Mouse (Mus musculus): ENCODE data around the gene Lin28b. TPM values are rescaled to one million over a fixed set of nuclear protein-coding genes. Genes with fewer than 3 reads are reported as not detected.
A peak's percentile ranks its signal among the peaks of the same experiment; 100 is the strongest.

Gene Lin28b
- 6.2 and 7.0 TPM in 2 replicates for polyA plus RNA-seq (2015; fragmentation: Nextera tagmentation; extraction: Ambion mirVana)

GRCm38 (mm10) chr10:45485761-45486602 lies at the start of gene Lin28b:
TSS of gene Lin28b (minus strand) at chr10:45486395.
- Histone ChIP-seq H3K9ac (ENCODE audit: low read depth, low read length) (peak within 1 kb of the TSS; percentile 88), H3K9me3 (ENCODE audit: control insufficient read depth, low read length) (no peaks in the 10 kb centered on the region), H3K27ac (ENCODE audit: low read depth, low read length) (peak within 1 kb of the TSS; percentile 97), H3K4me2 (ENCODE audit: low read length) (peak within 1 kb of the TSS; percentile 85), H3K4me1 (ENCODE audit: control insufficient read depth, insufficient read depth, low read depth, low read length) (no peaks in the 10 kb centered on the region; the same call in 1 of the 2 replicates), H3K27me3 (replicated peaks; ENCODE audit: control insufficient read depth, insufficient read depth, low read length) (no peaks in the 10 kb centered on the region; the same call in 1 of the 2 replicates), H3K36me3 (ENCODE audit: control insufficient read depth, insufficient read depth, low read length) (no peaks in the 10 kb centered on the region), H3K4me3 (ENCODE audit: low read length) (peak within 1 kb of the TSS; percentile 81)
- under 1% methylated on average over 84 of the region's 139 CpGs for WGBS
- peak; percentile 97 for ATAC-seq

GRCm38 (mm10) chr10:45511764-45512163 lies 25.6 kb upstream of the Lin28b start:
- Histone ChIP-seq H3K27me3 (replicated peaks; ENCODE audit: control insufficient read depth, insufficient read depth, low read length) (no peaks in the 10 kb centered on the region), H3K4me3 (ENCODE audit: low read length) (no peak overlapping the region), H3K27ac (ENCODE audit: low read depth, low read length) (no peak overlapping the region), H3K4me2 (ENCODE audit: low read length) (no peak overlapping the region), H3K9ac (ENCODE audit: low read depth, low read length) (no peak overlapping the region), H3K4me1 (ENCODE audit: control insufficient read depth, insufficient read depth, low read depth, low read length) (no peaks in the 10 kb centered on the region), H3K9me3 (ENCODE audit: control insufficient read depth, low read length) (no peaks in the 10 kb centered on the region), H3K36me3 (ENCODE audit: control insufficient read depth, insufficient read depth, low read length) (no peaks in the 10 kb centered on the region)
- 68% methylated on average over 2 of the region's 2 CpGs for WGBS
- ATAC-seq, result no peak

DNA sequence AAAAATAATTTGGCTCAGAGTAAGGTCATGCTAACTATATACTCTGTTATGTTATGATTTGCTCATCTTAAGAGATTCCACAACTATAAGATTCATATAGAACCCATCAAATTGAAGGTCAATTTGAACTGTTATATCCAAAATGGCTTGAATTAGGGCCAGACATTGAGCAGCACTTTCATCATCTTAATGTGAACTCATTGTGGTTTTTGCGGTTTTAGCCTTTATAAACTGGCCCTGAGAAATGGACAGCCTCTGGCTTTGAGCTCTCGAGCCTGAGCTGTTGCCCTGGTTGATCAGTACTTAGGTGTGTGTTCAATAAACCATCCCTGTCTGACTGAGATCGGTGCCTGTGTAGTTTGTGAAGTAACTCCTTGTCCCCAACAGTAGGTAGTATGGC lies 24.5 kb upstream of the Lin28b start:
- Histone ChIP-seq H3K27me3 (replicated peaks; ENCODE audit: control insufficient read depth, insufficient read depth, low read length) (no peaks in the 10 kb centered on the region), H3K9ac (ENCODE audit: low read depth, low read length) (no peak overlapping the region), H3K4me3 (ENCODE audit: low read length) (no peak overlapping the region), H3K27ac (ENCODE audit: low read depth, low read length) (no peak overlapping the region), H3K9me3 (ENCODE audit: control insufficient read depth, low read length) (no peaks in the 10 kb centered on the region), H3K4me2 (ENCODE audit: low read length) (no peak overlapping the region), H3K36me3 (ENCODE audit: control insufficient read depth, insufficient read depth, low read length) (no peaks in the 10 kb centered on the region), H3K4me1 (ENCODE audit: control insufficient read depth, insufficient read depth, low read depth, low read length) (no peaks in the 10 kb centered on the region)
- ATAC-seq, result no peak
- WGBS, result 91% methylated on average over 3 of the region's 3 CpGs

GRCm38 (mm10) chr10:45500259-45500658 lies 14.1 kb upstream of the Lin28b start:
- no peaks in the 10 kb centered on the region for H3K36me3 ChIP-seq (ENCODE audit: control insufficient read depth, insufficient read depth, low read length)
- H3K9ac ChIP-seq (ENCODE audit: low read depth, low read length), result no peak overlapping the region
- no peaks in the 10 kb centered on the region for H3K9me3 ChIP-seq (ENCODE audit: control insufficient read depth, low read length)
- no peak for ATAC-seq
- no peaks in the 10 kb centered on the region for H3K4me1 ChIP-seq (ENCODE audit: control insufficient read depth, insufficient read depth, low read depth, low read length)
- H3K27me3 ChIP-seq (replicated peaks; ENCODE audit: control insufficient read depth, insufficient read depth, low read length), result no peaks in the 10 kb centered on the region
- 88% methylated on average over 1 of the region's 1 CpGs for whole genome bisulfite sequencing
- no peak overlapping the region for H3K27ac ChIP-seq (ENCODE audit: low read depth, low read length)
- no peak overlapping the region for H3K4me2 ChIP-seq (ENCODE audit: low read length)
- H3K4me3 ChIP-seq (ENCODE audit: low read length), result no peak overlapping the region

DNA sequence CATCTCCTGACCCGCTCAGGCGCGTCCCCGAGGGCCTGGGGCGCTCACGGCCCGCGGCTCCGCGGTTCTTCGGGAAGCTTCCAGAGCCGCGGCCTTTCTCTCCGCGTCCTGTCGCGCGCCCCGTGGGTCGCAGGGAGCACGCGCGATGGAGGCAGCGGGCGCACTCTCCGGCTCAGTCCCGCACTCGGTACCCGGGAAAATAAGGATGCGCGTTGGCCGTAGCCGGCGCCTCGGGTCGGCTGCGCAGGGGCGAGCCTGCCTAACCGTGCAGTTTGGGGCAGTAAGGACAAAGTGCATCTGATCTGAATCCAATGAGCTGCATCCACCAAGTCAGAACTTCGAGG lies 380 bp upstream of the Lin28b start:
- H3K9ac ChIP-seq (ENCODE audit: low read depth, low read length), result peak overlapping the region; percentile 88
- peak overlapping the region; percentile 85 for H3K4me2 ChIP-seq (ENCODE audit: low read length)
- H3K9me3 ChIP-seq (ENCODE audit: control insufficient read depth, low read length), result no peaks in the 10 kb centered on the region
- under 1% methylated on average over 22 of the region's 40 CpGs for WGBS
- H3K36me3 ChIP-seq (ENCODE audit: control insufficient read depth, insufficient read depth, low read length), result no peaks in the 10 kb centered on the region
- no peaks in the 10 kb centered on the region; the same call in 1 of the 2 replicates for H3K4me1 ChIP-seq (ENCODE audit: control insufficient read depth, insufficient read depth, low read depth, low read length)
- peak overlapping the region; percentile 97 for H3K27ac ChIP-seq (ENCODE audit: low read depth, low read length)
- H3K27me3 ChIP-seq (replicated peaks; ENCODE audit: control insufficient read depth, insufficient read depth, low read length), result no peaks in the 10 kb centered on the region; the same call in 1 of the 2 replicates
- ATAC-seq, result no peak; the same call in 1 of the 2 replicates
- H3K4me3 ChIP-seq (ENCODE audit: low read length), result peak overlapping the region; percentile 81

GRCm38 (mm10) chr10:45485226-45485760 lies 902 bp downstream of the Lin28b start:
- Histone ChIP-seq H3K27me3 (replicated peaks; ENCODE audit: control insufficient read depth, insufficient read depth, low read length) (no peaks in the 10 kb centered on the region; the same call in 1 of the 2 replicates), H3K4me3 (ENCODE audit: low read length) (peak overlapping the region; percentile 81), H3K4me2 (ENCODE audit: low read length) (peak overlapping the region; percentile 85), H3K9me3 (ENCODE audit: control insufficient read depth, low read length) (no peaks in the 10 kb centered on the region), H3K27ac (ENCODE audit: low read depth, low read length) (peak overlapping the region; percentile 97), H3K4me1 (ENCODE audit: control insufficient read depth, insufficient read depth, low read depth, low read length) (no peaks in the 10 kb centered on the region; the same call in 1 of the 2 replicates), H3K36me3 (ENCODE audit: control insufficient read depth, insufficient read depth, low read length) (no peaks in the 10 kb centered on the region), H3K9ac (ENCODE audit: low read depth, low read length) (peak overlapping the region; percentile 88)
- under 1% methylated on average over 32 of the region's 32 CpGs for WGBS
- no peak for ATAC-seq

- no peak for ATAC-seq
- WGBS, result 67% methylated on average over 2 of the region's 2 CpGs
- no peak overlapping the region for H3K4me3 ChIP-seq (ENCODE audit: low read length)
- no peak overlapping the region for H3K4me2 ChIP-seq (ENCODE audit: low read length)
- H3K27me3 ChIP-seq (replicated peaks; ENCODE audit: control insufficient read depth, insufficient read depth, low read length), result no peaks in the 10 kb centered on the region
- no peaks in the 10 kb centered on the region for H3K9me3 ChIP-seq (ENCODE audit: control insufficient read depth, low read length)
- H3K36me3 ChIP-seq (ENCODE audit: control insufficient read depth, insufficient read depth, low read length), result no peaks in the 10 kb centered on the region
- no peak overlapping the region for H3K9ac ChIP-seq (ENCODE audit: low read depth, low read length)
- no peaks in the 10 kb centered on the region; the same call in 1 of the 2 replicates for H3K4me1 ChIP-seq (ENCODE audit: control insufficient read depth, insufficient read depth, low read depth, low read length)
- H3K27ac ChIP-seq (ENCODE audit: low read depth, low read length), result no peak overlapping the region
Measured at GRCm38 (mm10) chr10:45483210-45483609, 3.0 kb downstream of the Lin28b start.

DNA sequence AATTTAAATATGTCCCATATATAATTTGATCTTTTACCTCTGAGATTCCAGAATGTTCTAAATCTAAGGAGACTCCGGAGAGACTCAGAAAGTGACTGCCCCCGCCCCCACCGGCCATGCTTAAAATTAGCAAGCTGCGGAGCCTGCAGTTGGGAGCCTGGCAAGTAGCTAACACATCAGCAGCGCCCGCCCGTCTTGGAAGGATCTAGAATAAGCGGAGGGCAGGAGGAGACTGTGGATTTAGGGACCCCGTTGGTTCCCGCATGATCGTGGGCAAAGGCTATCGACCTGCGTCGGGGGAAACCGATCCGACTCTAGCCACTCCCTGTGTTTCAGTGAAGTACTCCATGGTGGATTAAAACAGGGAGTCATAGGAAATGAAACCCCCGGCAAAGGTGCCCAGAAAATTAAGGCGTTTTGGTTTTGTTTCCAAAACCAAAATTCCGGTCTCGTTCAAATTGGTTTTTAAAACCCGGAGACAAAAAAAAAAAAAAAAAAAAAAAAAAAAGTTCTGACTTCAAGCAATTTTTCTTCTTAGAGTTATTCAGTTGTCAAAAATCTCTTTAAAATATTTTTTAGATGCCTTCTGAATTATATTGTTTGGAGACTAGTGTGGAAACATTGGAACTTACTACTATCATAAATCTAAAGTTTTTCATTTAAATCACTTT lies 12.4 kb downstream of the Lin28b start:
- H3K4me2 ChIP-seq (ENCODE audit: low read length), result peak overlapping the region; percentile 49
- no peak overlapping the region for H3K9ac ChIP-seq (ENCODE audit: low read depth, low read length)
- H3K4me1 ChIP-seq (ENCODE audit: control insufficient read depth, insufficient read depth, low read depth, low read length), result peaks cover 5% of the 10 kb centered on the region
- H3K36me3 ChIP-seq (ENCODE audit: control insufficient read depth, insufficient read depth, low read length), result no peaks in the 10 kb centered on the region
- H3K4me3 ChIP-seq (ENCODE audit: low read length), result peak overlapping the region; percentile 26
- H3K27ac ChIP-seq (ENCODE audit: low read depth, low read length), result no peak overlapping the region
- 4% methylated on average over 21 of the region's 21 CpGs for WGBS
- ATAC-seq, result no peak
- peaks cover 7% of the 10 kb centered on the region for H3K27me3 ChIP-seq (replicated peaks; ENCODE audit: control insufficient read depth, insufficient read depth, low read length)
- no peaks in the 10 kb centered on the region for H3K9me3 ChIP-seq (ENCODE audit: control insufficient read depth, low read length)

GRCm38 (mm10) chr10:45473143-45473484 lies 13.1 kb downstream of the Lin28b start:
- H3K9ac ChIP-seq (ENCODE audit: low read depth, low read length), result no peak overlapping the region
- 18% methylated on average over 5 of the region's 5 CpGs for WGBS
- no peaks in the 10 kb centered on the region for H3K9me3 ChIP-seq (ENCODE audit: control insufficient read depth, low read length)
- H3K4me3 ChIP-seq (ENCODE audit: low read length), result no peak overlapping the region
- peaks cover 5% of the 10 kb centered on the region for H3K4me1 ChIP-seq (ENCODE audit: control insufficient read depth, insufficient read depth, low read depth, low read length)
- H3K4me2 ChIP-seq (ENCODE audit: low read length), result peak overlapping the region; percentile 17; the same call in 1 of the 2 replicates
- no peak overlapping the region for H3K27ac ChIP-seq (ENCODE audit: low read depth, low read length)
- peaks cover 7% of the 10 kb centered on the region for H3K27me3 ChIP-seq (replicated peaks; ENCODE audit: control insufficient read depth, insufficient read depth, low read length)
- ATAC-seq, result no peak
- H3K36me3 ChIP-seq (ENCODE audit: control insufficient read depth, insufficient read depth, low read length), result no peaks in the 10 kb centered on the region
